Mouse (Mus musculus) lung, adult 2 months (tissue): ENCODE measurements around the gene Mthfd1l.

ENCODE experiments used
- CTCF ChIP-seq: fragments of 200-500 bp; IDR thresholded peaks from 2 replicates; pipeline ENCODE4 v1.5.1; 2011; ENCODE audit warnings: mild to moderate bottlenecking, low read length, control low read depth; ENCODE audit not compliant: insufficient read depth
- POLR2A ChIP-seq: fragments of 200-500 bp; IDR thresholded peaks from 2 replicates; pipeline ENCODE4 v1.6.1; 2011; ENCODE audit warnings: low read depth, mild to moderate bottlenecking, control low read depth, low read length, borderline replicate concordance; ENCODE audit errors: extremely low read depth

DNA sequence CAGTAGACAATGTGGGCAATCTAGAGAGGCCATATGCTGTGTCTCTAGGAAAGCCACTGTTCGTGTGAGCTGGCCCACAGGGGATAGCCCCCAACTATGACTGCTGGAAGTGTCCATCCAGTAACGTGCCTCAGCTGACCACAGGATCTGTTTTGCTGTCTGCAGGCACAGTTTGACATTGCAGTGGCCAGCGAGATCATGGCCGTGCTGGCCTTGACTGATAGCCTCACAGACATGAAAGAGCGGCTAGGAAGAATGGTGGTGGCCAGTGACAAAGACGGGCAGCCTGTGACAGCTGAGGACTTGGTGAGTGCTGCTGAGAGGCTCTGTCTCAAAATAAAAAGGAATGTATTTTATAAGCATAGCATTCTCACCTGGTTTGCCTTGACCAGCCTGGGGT, 74.7 kb downstream of the Mthfd1l start:
- TF ChIP-seq CTCF (no peak), POLR2A (no peak)
